Mouse (Mus musculus) adrenal gland, adult 2 months (tissue): ENCODE data around the gene Med7. TPM values are rescaled to one million over a fixed set of nuclear protein-coding genes. Genes with fewer than 3 reads are reported as not detected.

ENCODE experiments used
- DNase-seq: peaks from one replicate; pipeline ENCODE4 v3.0.0; 2021
- long read RNA-seq: library from polyadenylated mRNA; stranded (forward); transcript quantifications from one replicate; pipeline ENCODE4 v2.0.0, GENCODE M21; 2021
- polyA plus RNA-seq: library from polyadenylated mRNA; depleted of rRNA; stranded (reverse); fragments of >200 nt; gene quantifications from 2 replicates; pipeline ENCODE4 v1.2.3, GENCODE M21; 2012; rRNA removed
- total RNA-seq, 2 experiments: library from RNA; stranded (reverse); gene quantifications; 2 replicates each; pipeline ENCODE4 v1.2.3; 2021

Med7 gene
- total RNA-seq (10 to 100 TPM; 39.6 to 54.8 TPM), polyA plus RNA-seq (47.1 and 55.3 TPM in 2 replicates)
- long read RNA-seq, transcript Med7-203 (3 exons, 2,547 nt): major isoform, 5 of 13 reads
- long read RNA-seq, partial matches to known transcripts: 0 of 13 reads
- long read RNA-seq, other reads (novel, unspliced or antisense): 2 of 13 reads

GRCm38 (mm10) chr11:46436760-46437458, at the start of gene Med7:
Gene Med7, plus strand, starts transcription at chr11:46436925.
- DNase-seq: peak; percentile 95

- no peak for DNase-seq
Measured at GRCm38 (mm10) chr11:46387061-46387460, 49.7 kb upstream of the Med7 start.

- DNase-seq: no peak
Measured at GRCm38 (mm10) chr11:46388438-46388837, 48.3 kb upstream of the Med7 start.

GRCm38 (mm10) chr11:46389336-46390117, 47.2 kb upstream of the Med7 start, which contains the start of gene Itk:
Gene Itk, minus strand, starts transcription at chr11:46389515.
- no peak for DNase-seq

DNA sequence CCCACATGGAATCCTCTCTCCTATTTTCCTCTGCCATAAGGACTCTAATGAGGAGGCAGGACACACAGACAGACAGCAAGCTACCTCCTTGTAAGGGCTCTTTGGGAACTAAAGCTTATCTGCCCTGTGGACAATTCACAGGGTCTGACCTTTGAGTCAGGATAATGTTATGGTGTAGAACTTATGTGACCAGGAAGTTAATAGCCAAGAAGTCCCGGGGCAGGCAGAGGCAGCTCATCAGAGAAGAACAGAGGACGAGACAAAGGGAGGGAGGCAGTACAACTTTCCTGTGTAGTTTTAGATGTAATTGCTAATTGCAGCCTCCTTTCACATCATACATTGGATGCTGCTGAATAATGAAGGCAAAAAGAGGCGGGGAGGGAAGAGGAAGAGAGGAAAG, 46.1 kb upstream of the Med7 start:
- DNase-seq: no peak

DNA sequence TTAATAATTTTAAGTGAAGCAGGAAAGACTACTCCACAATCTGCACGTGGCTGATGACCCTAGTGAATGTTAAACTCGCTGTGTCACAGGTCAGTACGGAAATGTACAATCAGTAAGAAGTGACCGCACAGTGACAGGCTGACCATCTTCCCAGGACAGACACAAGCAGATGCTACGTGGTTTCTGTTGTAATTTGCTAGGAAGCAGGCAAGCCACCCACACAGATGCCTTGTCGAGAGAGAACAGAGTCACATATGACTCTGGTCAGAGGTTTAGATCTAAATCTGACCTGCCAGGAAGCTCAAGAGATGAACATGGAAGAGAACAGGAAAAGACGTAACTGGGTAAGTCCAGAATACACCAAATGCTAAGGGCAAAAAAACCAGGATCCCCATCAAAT, 43.8 kb upstream of the Med7 start:
- no peak for DNase-seq

DNA sequence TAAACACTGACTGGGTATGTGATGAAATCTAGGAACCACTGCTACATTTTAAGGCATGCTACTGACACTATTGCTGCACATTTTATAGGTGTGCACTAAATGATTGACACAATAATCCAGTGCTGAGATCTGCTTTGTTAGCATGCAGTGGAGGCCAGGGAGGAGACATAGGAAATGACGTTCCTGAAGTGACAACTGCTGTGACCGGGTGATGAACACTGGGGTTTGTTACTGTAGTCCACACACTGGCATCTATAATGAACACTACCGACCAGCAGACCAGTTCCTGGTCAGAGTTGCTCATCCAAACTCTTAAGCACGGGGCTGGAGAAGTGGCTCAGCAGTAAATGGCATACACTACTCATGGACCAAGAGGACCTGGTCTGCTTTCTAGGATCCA, 43.3 kb upstream of the Med7 start:
- no peak for DNase-seq

- DNase-seq: no peak
Measured at GRCm38 (mm10) chr11:46395088-46395487, 41.6 kb upstream of the Med7 start.

- no peak for DNase-seq
Measured at GRCm38 (mm10) chr11:46395698-46396097, 41.0 kb upstream of the Med7 start.

GRCm38 (mm10) chr11:46396167-46396859, 40.4 kb upstream of the Med7 start, which contains the start of gene Fam71b:
Gene Fam71b, plus strand, starts transcription at chr11:46396559.
- no peak for DNase-seq

DNA sequence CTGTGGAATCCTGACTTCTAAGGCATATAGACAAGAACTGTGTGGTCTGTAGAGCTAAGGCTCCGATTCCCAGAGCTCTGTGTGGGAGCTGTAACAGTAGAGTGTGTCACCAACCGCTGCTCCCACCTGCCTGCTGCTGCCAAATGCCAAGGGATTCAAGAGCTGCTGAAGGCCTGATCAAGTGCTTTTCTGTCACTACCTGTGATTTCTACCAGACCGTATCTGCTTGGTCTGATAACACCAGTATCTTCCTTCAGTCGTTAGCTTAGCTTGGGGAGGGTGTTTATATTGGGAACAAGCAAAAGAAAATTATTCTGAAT, 39.9 kb upstream of the Med7 start:
- DNase-seq: no peak

- no peak for DNase-seq
Measured at GRCm38 (mm10) chr11:46397900-46398299, 38.8 kb upstream of the Med7 start.

- no peak for DNase-seq
Measured at GRCm38 (mm10) chr11:46398473-46398872, 38.3 kb upstream of the Med7 start.

DNA sequence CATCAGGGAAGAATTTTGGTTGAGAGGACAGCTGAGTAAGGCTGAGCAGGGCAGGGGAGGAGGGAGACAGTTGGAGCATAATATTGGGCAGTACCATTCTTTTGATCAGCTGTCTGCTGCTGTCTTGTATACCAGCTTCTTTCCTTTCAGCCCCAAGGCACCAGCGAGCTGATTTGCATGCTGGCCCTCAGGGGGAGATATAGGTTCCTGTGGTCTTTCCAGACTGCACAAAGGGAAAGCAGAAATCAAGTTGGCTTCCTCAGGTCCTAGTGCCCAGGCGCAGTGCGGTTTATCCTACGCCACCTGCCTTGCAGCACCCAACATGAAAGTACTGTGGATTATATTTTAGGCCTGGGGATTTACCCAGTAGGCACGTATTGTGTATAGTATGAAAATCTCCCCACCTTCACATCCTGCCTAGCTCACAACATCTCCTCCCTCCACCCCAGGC, 37.8 kb upstream of the Med7 start:
- no peak for DNase-seq

DNA sequence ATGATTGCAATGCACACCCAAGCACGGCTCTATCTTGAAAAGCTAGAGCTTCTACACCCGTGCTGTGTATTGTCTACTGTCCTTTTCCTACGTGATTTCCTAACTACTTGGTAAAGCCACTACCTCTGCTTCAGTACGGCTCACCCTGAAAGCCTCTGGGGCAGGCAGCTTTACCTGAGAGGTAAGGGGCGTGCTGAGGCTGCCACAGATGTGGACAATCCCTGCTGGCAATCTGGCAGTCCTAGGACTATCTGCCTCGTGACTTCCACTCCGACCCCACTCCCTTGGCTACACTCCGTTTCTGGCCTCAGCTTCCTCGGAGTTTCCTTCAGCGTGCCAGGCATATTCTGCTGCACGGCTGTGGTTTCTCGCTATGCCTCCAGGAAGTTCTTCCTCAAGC, 35.2 kb upstream of the Med7 start:
- no peak for DNase-seq

DNA sequence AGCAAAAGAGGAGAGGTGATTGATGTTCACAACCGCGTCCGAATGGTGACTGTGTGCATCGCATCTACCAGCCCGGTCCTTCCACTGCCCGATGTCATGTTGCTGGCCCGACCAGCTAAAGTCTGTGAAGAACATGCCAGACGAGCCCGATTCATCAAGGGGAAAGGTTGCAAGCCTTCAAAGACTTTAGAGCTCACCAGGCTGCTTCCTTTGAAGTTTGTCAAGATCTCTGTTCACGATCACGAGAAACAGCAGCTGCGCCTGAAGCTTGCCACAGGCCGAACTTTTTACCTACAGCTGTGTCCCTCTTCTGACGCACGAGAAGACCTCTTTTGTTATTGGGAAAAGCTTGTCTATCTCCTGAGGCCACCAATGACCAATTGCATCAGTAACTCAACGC, 31.7 kb upstream of the Med7 start:
- no peak for DNase-seq

- DNase-seq: no peak
Measured at GRCm38 (mm10) chr11:46406721-46407120, 30.0 kb upstream of the Med7 start.

GRCm38 (mm10) chr11:46410018-46410563, 26.6 kb upstream of the Med7 start:
- no peak for DNase-seq

GRCm38 (mm10) chr11:46418438-46418837, 18.3 kb upstream of the Med7 start:
- DNase-seq: no peak

DNA sequence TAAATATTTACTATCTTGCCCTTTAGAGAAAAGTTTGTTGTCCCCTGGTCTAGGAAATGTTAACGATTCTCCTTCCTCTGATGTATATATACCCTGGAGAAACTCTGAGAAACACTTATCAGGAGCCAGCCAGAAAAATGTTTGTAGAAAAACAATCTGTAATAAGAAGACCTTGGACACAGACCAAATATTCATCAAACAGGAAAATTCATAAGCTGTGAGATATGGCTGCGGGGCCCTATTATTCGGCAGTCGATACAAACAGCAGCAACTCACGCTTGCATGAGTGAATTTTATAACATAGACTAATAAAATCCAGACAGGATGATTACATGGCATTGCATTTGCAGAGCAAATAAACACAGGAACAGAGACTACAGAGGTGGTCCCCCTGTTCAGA, 17.9 kb upstream of the Med7 start:
- DNase-seq: no peak

GRCm38 (mm10) chr11:46421086-46421888, 15.4 kb upstream of the Med7 start:
- DNase-seq: no peak
